Mouse (Mus musculus) cerebellum, postnatal 36 days (tissue): ENCODE measurements around the gene Glrx5.

Experiments
- DNase-seq, 2 experiments: peaks; one replicate each; pipeline ENCODE4 v3.0.0; 2021 to 2022; ENCODE audit warnings: mixed read lengths in 2 of 2

Glrx5 gene

DNA sequence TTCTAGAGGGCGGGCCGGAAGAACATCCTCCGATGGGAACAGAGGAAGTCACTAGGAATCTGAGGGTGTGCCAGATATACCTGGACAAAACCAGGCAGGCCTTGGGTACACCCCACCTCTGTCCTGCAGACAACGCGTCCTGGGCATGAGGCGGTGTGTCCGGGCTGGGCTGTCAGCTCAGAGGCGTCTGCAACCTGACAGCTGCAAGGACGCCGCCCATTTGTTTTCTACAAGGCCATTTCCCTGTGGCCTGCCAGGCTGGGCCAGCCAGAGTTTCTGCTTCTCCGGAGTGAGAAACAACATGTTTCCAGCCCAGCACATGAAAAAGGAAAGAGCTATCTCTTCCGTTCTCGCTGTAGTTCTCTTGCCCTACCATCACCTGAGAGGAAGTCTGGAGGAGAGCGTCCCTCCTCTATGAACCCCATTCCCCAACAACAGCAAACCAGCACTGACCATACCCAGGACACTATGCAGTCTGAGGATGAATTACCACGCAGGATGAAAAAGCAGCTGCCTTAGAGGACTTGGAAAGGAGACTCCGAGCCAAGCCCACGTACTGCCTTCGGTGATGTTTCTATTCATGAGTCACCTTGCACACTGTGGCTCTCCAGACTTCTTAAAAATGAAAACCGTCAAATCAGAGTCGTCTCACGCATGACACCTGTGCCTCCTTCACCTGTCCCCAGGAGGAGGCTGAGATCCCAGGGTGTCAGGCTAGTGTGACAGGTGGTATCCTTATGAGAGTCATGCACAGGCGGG, 27.4 kb upstream of the Glrx5 start:
- no peak for DNase-seq

DNA sequence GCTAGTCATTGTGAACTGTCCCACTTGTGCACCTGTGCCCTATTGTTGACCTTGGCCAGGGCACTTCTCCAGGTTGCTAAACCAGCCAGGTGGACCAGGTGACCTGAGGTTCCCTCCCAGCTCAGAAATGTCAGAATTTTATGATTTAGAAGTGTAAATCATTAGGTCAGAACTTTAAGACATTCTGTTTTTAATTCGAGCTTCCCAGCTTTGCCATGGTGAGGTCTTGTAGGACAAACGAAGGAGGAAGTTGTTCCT, 26.8 kb upstream of the Glrx5 start:
- DNase-seq = no peak

DNA sequence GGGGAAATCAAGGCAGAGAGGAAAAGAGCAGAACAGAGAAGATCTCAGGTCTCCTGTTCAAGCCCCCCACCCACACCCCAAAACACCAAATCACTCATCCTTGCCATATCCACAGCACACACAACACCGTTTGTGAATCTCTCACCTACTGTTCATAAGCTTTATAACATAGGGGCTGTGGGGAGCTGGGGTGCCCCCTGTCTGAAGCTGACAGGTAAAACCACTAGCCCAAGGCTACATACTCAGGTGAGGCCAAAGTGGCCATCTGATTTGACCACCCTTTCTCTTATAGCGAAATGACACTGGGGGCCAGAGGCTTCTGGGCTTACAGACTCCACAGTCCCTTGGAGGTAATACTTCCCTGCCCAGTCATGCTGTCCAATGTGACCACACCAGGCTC, 24.3 kb upstream of the Glrx5 start:
- no peak for DNase-seq

DNA sequence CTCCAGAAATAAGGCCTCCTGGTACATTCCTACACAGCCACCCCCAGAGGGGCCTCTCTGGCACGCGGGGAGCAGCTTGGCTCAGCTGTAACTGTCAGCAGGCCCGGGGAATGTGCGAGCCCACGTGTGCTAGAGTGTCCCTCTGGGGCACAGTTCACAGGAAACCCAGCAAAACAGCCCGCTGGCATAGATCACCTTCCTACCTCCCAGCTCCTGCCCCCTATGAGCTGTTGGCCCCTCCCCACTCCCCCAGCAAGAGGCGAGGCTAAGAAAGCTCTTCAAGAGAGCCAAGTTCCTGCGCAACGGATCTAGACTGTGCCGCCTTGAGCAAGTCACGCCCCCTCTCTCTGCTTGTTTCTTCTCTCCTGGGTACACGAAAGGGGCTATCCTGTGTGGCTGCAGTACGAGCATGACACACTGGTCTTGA, 23.7 kb upstream of the Glrx5 start:
- no peak for DNase-seq

DNA sequence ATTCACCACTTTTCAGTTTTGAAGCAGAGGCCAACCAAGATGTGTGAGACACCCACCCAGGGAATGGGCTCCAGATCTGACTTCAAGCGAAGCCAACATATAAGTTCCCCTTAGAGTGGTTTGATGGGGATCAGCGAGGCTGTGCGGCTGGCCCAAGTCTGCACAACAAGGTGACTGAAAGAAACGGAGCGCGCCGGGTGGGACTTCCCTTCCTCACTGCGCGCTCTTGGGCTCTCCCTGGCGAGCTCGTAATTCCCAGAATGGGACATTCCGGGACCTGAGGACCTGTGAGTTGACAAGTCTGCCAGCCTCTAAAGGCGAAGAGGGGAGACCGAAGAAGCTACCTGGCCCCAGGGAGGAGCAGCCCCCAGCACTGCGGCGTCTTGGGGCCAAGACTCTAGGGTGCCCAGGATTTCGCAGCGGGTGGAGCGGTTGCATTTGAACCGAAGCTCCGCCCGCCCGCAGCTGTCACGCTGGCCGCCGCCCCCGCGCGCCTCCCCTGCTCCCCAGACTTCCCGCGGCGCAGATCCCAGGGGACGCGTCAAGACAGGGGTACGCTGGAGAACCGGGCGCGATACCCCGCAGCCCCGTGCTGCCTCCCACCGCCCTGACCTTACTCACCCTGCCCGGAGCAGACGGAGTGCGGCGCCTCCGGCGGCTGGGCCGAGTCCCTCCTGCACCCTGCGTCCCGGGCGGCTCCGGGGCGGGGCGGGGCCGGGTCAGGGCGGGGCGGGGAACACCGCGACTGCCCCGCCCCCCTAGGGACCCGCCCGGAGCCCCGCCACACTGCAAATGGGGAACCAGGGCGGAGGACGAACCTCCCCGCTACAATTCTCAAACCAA, 22.9 kb upstream of the Glrx5 start, which contains the start of gene Syne3:
Gene Syne3, minus strand, starts transcription at position 440 of the 843 bp plus-strand sequence.
- DNase-seq = peak in 1 of 2 experiments; percentile 28

DNA sequence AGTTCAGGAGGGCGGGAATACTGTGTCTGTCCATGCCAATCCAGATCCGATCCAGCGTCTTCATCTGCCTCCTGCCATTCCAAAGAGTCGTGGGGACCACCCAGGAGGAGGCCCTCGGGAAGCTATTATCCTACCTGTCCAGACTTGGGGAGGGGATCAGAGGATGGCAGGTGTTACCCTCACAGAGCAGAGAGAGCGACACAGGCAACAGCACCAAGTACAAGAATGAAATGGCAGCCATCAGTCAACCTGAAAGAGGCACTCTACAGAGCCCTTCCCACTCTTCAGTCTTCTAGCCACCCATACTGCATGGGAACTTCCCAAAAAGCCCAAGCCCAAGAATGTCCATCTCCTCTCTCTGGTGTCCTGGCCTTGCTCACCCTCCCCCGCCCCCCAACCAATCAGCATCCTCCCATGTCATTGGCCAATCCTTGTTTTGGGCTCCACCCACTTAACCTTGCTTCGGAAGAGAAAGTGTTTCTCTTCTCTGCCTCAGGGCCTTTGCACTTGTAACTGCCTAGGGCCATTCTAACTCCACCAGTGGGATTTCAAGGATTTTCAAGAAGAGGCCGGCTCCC, 22.2 kb upstream of the Glrx5 start:
- DNase-seq = no peak

DNA sequence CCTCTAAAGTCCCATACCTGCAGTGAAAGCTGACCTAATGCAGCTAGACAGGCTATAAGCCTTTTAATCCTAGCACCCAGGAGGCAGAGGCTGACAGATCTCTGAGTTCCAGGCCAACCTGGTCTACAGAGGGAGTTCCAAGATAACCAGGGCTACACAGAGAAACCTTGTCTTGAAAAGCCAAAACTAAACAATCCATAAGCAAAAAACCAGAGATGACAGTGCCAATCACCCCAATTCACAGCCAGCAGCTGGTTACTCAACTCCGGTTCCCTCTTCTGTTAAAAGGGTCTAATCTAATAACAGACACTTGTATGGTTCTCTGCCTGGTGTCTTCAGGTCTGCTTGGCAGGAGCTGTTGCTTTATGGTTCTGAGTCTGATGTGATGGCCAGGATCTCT, 20.9 kb upstream of the Glrx5 start:
- no peak for DNase-seq

DNA sequence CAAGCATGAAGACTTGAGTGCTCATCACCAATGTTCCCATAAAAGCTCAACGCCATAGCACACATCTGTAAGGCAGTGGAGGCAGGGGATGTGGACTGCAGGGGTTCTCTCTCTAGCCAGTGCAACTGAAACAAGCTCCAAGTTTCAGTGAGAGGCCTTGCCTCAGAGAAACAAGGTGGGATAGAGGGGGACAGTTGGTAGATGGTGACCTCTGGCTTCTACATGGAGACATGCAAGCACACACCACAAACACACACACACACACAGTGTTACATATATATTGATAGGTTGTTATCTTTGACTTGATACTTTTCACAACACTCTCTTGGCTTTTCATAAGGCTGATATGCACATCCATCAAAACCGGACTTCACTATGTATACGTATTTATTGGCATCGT, 20.2 kb upstream of the Glrx5 start:
- DNase-seq = no peak

DNA sequence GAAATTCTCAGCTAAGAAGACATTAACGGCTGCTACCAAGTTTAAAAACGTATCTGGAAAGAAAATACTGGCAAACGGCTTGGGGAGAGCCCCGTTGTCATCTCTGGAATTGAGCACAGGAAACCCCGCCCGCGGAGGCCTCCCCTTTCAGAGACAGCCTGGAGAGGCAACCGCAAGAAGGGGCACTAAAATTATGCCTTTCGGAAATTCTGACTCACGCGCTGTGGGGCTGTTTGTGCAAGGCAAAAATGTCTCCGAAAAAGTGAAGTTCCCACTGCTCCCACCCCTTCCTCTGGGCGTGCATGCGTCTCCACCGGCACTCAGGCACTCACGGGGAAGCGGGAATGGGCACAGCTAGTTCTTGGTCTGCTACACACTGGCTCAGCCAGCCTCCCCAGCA, 19.4 kb upstream of the Glrx5 start:
- no peak for DNase-seq

DNA sequence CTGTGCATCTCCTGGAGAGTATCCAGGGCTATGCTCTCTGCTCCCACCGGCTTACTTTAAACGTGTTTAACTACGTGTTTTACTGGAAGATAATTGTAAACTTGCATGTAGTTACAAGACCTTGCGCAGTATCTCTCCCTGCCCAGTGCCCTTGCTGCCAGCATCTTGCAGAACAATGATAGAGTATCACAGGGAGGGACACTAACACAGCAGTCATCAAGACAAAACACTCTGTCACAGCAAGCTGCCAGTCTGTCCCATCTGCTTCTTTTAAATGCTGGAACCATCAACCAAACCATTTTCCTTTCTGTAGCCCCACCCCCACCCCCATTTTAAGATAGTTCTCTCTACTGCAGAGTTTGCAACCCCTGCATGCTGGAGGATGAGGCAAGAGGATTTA, 16.3 kb upstream of the Glrx5 start:
- no peak for DNase-seq

DNA sequence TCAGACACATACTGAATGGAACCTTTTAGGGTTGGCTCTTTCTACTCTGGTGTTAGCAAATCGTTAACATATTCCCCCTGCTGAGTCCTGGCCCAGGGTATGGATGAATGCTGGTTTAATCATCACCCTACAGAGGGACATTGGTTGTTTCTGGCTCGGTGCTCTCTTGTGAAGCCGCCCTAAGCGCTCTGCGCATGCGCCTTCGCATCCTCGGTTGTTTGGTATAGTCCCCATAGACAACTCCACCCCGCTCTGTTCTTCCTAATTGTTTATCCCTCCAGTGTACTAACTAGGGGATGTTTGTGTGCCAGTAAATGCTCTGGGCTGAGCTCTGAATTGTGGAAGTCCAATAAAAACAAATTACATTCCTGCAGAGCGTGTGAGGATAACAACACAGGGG, 15.8 kb upstream of the Glrx5 start:
- DNase-seq = peak; percentile 24 to 36

DNA sequence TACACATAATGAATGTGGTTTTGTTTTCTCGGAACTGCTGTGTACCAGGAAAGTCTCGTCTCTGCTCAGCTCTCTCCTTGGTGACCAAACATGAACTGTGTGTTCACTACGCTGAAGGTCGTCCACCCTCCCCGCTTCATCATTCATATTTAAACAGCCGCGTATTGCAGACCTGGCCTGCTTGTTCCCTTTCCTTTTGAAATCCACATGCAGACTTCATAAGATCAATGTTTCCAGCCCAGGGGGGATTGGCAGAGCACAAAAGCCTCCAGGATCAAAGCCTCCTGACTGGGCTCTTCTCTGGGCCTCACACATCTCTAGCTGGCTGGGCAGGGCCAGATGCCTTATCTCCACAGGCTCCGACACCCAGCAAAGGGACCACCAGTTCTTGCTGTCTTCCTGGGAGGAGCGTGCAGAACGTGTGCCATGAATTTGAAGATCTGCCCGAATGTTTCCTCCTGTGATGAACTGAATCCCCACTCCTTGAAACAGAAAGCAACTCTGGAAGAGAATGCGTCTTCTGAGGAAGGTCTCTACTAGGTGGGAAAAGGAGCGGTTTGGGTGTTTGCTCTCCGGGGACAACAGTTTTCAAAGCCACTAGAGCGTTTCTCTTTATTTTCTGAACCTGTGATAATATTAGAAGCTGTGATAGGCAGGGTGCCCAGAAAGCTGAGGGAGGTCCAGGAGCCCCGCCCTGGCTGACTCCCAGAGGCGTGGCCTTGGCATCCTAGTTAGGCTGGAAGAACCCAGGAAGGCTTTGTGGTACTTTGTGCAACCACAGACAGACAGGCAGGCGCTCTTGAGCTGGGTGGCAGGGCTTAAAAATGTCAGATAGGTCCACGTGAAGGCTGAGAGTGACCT, 12.9 kb upstream of the Glrx5 start:
- DNase-seq = no peak

DNA sequence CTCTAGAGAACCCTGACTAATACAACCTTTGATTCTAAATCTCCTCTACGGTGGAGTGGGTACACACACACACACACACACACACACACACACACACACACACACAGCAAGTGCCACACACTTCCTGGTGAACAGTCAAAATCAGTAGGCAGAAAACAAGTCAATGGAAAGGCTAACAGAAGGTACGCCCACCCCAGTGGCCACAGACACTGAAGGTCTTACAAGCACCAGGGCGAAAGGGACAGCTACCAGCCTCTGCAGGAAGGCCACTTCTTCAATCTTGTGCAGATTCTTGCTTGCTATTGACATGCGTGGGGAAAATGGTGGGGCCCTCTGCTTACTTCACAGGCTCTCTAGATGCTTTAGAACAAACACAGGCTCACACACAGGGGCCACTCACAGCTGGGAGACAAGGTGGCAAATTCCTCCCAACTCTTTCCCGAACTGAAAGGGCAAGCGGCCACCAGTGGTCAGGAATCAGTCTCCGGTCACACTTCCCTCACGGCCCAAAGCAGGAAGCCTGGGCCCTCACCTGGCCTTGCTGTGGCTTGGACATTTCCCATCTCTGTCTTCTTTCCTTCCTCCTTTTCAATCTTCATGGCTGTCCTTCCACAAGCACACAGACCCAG, 10.9 kb upstream of the Glrx5 start:
- DNase-seq = no peak

DNA sequence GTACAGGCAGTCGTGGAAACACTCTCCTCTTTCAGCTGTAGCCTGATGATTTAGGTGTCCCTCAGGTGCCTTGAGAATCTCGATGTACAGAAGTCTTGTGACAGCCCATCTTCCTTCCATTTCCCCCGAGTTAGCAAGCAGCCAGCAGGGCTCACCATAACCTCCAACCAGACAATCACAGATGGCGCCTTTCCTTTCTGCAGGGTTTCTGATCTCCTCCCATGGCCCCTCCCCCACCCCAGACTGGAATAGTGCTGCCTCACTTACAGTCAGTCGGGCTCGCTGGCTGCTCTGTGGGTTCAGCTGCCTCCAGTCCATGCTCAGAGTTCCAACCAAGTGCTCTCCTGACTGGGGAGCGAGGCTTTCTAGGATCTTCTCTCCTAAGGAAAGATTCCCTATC, 10.3 kb upstream of the Glrx5 start:
- DNase-seq = no peak

DNA sequence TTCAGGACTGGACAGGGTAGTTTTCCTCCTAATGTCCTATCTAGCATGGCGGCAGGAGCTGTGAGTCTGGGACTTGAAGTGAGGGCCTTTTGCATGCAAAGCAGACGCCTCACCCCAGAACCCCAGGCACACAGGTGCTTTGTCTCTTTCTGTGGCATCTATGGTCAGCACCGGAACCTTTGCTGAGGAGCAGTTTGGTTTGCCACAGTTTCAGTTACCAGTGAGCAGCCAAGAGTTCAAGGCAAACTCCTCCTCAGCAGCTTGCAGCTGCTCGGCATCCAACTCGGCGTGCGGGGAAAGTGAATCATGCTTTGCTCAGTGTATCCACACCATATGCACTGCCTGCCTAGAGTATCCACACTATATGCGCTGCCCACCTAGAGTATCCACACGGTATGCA, 9.7 kb upstream of the Glrx5 start:
- DNase-seq = no peak

DNA sequence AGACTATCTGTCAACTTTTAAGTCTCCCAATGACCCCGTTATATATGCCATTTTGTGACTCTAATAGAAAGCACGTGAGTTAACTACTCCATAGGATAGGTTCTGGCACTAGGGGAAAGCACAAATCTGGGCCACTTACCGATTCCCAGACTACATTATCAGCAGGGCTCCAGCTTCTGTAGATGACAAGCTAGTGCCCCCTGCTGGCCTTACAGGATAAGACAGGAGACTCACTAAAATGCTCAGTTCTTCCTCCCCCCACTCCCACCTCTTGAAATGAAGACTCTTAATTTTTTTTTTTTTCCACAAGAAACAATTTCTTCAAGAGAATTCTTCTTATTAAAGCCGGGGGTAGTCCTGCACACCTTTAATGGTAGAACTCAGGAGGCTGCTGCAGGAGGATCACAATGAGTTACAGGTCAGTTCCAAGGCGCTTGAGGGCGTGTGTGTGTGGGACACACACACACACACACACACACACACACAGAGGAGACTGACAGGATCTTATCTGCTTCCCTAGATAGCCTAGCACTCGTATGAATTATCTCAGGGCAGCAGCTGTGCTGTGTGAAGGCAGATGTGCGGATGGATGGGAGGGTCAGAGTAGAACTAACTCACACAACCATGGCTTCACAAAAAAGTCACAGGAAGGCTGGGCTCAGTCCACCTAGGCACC, 7.1 kb upstream of the Glrx5 start:
- DNase-seq = peak; percentile 66 to 73

DNA sequence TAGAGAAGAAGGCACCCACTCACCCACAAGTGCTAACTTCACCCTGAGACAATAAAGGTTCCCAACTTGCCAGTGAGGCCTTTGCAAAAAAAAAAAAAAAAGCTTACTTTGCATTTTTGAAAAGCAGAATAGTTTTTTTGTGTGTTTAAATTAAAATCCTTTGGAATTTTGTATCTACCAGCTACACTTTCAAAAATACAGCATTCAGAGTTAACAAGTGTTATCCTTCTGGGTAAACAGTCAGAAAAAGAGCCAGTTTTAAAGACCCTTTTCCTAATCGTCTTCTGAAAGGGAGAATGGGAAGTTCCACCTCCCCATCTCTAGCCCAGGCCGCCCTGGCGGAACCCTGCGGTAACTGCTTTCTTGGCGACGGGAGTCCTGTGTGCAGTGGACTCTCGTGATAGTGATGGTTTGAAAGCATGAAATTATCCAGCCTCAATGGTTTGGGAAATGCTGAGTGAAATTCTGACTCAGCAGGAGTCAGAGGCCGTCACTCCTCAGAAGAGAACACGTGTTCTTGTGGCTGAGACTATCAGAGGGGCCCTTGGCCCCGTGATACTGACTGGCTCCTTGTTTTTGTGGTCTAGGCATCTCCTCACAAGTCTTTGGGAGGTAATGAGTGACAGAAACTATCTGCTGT, 6.4 kb upstream of the Glrx5 start:
- no peak for DNase-seq

DNA sequence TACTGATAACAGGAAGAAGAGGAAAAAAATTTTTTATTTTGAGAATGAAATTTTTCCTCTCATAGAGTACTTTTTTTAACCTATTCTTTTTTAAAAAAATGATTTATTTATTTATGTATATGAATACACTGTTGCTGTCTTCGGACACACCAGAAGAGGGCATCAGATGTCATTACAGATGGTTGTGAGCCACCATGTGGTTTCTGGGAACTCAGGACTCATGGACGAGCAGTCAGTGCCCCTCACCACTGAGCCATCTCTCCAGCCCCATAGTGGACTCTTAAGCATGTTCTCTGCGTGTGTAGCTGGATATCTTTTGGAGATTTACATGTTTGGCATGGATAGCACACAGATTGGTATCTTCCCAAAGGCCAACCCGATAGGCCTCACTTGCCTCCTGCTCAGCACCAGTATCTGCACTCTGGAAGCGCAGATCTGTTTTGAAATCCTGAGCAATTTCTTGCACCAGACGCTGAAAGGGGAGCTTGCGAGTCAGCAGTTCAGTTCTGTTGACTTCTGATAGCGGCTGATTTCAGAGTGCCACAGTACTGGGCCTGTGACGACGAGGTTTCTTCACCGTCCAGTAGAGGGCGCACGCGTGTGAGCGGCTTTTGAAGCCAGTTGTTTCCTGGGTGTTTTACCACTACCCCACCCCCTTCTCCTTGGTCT, 5.0 kb upstream of the Glrx5 start:
- DNase-seq = peak; percentile 38 to 42

DNA sequence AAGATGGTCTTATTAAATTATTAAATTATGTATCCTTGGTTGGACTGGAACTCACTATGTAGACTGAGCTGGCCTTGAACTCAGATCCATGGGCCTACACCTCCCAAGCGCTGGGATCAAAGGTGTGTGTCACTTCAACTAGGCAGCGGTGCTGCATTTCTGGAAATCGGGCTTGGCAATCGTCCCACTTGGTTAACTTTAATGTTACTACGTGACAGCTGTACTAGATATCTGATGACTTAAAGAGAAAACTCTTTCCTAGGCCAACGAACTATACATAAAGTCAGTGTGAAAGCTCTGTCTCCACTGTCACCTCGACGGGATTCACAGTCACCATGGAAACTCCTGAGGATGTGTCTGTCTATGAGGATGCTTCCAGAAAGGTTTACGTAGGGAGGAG, 2.6 kb upstream of the Glrx5 start:
- DNase-seq = no peak

DNA sequence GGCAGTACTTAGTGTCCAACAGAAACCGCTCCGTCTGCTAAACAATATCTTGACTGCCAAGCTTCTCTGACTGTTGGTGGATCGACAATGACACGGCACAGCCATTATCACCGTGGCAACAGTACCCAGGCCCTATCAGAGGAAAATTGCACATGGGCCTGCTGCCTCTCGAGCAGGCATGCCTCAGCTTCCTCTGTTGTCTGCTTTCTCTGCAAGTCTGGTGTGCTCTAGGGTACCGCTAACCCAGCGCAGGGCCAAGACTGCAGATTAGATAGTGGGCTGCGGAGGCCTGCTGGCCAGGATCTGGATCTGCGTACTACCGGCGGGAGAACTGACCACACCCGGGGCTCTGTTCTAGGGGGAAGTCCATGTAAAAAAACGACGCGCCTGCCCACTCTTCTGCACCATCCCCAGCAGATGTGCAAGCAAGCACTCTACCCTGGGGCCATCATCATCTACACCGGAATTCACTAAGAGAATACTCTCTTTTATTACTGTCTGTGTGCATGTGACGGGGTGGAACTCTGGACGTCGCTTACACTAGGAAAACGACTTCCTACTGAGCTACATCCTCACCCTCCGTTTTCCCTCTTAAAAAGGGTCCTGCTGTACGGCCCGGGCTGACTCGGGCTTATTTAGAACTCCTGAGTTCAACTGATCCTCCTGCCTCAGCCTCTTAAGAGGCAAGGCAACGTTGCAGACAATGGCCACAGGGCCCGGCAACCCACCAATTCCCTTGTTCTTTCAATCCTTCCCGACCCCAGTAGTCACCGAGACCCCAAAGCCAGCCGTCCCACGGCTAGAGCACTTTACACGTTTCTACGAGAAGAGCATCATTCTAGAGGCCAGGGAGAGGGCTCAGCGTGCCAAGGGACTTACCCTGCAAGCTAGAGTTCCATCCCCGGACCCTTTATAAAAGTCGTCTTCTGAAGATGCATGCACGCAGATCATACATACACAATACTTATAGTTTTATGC, 1.1 kb upstream of the Glrx5 start:
- no peak for DNase-seq
